Mouse (Mus musculus) midbrain, embryonic 14.5 days (tissue): ENCODE measurements around the gene Osbpl9. TPM values are rescaled to one million over a fixed set of nuclear protein-coding genes. Genes with fewer than 3 reads are reported as not detected.
A peak's percentile ranks its signal among the peaks of the same experiment; 100 is the strongest.

ENCODE experiments used
- ATAC-seq: fragments of 200-750 bp; cut with Nextera tagmentation; 2 replicates; pipeline ENCODE4 v1.8.0; 2017; ENCODE audit warnings: moderate number of reproducible peaks, moderate library complexity; ENCODE audit not compliant: low FRiP score, low TSS enrichment
- DNase-seq: peaks from one replicate; pipeline ENCODE4 v3.0.0-alpha.2; 2015
- H3K27ac ChIP-seq: fragments of 300-500 bp; sonication (generic); replicated peaks from 2 replicates; pipeline ENCODE4 v1.5.1; 2014; ENCODE audit warnings: mild to moderate bottlenecking, low read depth, low read length, moderate library complexity
- H3K27me3 ChIP-seq: fragments of 300-500 bp; sonication (generic); 2 replicates; pipeline ENCODE4 v1.6.1; 2014; ENCODE audit warnings: low read length, control low read depth, mixed read lengths; ENCODE audit not compliant: control insufficient read depth, insufficient read depth
- H3K36me3 ChIP-seq: fragments of 300-500 bp; sonication (generic); 2 replicates; pipeline ENCODE4 v1.6.1; 2014; ENCODE audit warnings: low read length, control low read depth; ENCODE audit not compliant: control insufficient read depth, insufficient read depth
- H3K4me1 ChIP-seq: fragments of 300-500 bp; sonication (generic); 2 replicates; pipeline ENCODE4 v1.6.1; 2014; ENCODE audit warnings: mild to moderate bottlenecking, antibody characterized with exemption, low read length, control low read depth; ENCODE audit not compliant: control insufficient read depth, insufficient read depth
- H3K4me2 ChIP-seq: fragments of 300-500 bp; sonication (generic); 2 replicates; pipeline ENCODE4 v1.6.1; 2014; ENCODE audit warnings: mild to moderate bottlenecking, low read length, moderate library complexity
- H3K4me3 ChIP-seq: fragments of 300-500 bp; sonication (generic); replicated peaks from 2 replicates; pipeline ENCODE4 v1.5.1; 2014; ENCODE audit warnings: low read depth, low read length
- H3K9ac ChIP-seq: fragments of 300-500 bp; sonication (generic); replicated peaks from 2 replicates; pipeline ENCODE4 v1.6.1; 2014; ENCODE audit warnings: mild to moderate bottlenecking, low read length, moderate library complexity
- H3K9me3 ChIP-seq: fragments of 300-500 bp; sonication (generic); 2 replicates; pipeline ENCODE4 v1.6.1; 2016; ENCODE audit warnings: low read length, control low read depth, mixed read lengths; ENCODE audit not compliant: control insufficient read depth
- WGBS: fragments of 180-500 bp; shearing (Covaris S2); extraction: QIAGEN DNeasy Blood & Tissue Kit; methylation state at CpG from one replicate; pipeline ENCODE4 v1.1.7; 2014; 5-methylcytosine and 5-hydroxymethylcytosine counted together
- polyA plus RNA-seq: library from polyadenylated mRNA; unstranded; fragments of >200 nt; fragmentation: Nextera tagmentation; extraction: Ambion mirVana; gene quantifications from 2 replicates; pipeline ENCODE4 v1.2.1, GENCODE M21; 2014

Osbpl9 gene
- polyA plus RNA-seq, 1 experiment from 2014 or later = 81.1 TPM

DNA sequence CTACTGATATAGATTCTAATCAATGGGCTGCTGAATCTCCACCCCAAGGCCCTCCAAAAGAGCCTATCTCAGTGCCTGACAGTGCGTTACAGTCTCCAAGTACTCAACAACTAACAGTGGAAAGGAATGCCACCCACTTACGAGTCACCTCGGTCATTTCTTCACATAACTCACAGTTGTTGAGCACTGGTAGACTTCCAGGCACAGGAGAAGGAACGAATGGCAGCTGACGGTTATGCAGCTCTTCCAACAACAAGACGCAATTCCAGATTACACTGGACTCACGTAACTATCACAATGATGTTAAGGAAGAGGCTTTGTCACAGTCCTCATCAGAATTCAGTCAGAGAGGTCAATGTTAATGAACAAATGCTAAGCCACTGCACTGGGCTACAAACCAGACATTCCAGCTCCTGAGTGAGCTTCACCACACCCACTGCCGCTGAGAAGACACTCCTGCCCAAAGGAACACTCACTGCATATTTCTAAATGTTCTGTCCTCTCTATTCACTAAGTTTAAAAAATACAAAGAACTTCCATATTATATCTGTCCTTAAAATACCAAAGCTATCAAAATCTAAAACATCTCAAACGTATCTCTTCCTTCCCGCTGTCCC is 70.7 kb downstream of the Osbpl9 start:
- Histone ChIP-seq H3K27me3 (no peaks in the 10 kb centered on the region), H3K4me1 (no peaks in the 10 kb centered on the region; the same call in 1 of the 2 replicates), H3K4me3 (no peak overlapping the region), H3K27ac (no peak overlapping the region), H3K36me3 (peaks cover 4% of the 10 kb centered on the region; the same call in 1 of the 2 replicates), H3K9me3 (no peaks in the 10 kb centered on the region), H3K4me2 (no peak overlapping the region), H3K9ac (no peak overlapping the region)
- no peak for ATAC-seq
- WGBS = 90% methylated on average over 10 of the region's 10 CpGs
- DNase-seq = no peak

DNA sequence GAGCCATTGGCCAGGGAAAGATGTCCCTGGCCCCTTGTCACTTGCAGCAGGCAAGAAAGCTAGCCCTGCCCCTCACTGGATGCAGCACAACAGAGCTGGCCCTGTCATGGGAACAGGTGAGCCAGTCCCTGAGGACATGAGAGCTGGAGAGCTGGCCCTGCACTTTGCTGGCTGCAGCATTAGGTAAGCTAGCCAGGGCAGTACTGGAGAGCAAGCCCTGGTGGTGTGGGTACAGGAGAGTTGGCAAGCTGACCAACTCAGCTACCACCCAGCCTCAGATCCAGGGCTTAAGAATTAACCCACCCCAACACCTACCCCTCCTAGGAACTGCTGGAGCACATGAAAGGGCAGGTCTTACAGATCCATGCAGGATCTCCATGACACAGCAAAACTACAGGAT is 73.1 kb downstream of the Osbpl9 start:
- no peaks in the 10 kb centered on the region; the same call in 1 of the 2 replicates for H3K4me1 ChIP-seq
- H3K27ac ChIP-seq = no peak overlapping the region
- H3K9ac ChIP-seq = no peak overlapping the region
- DNase-seq = no peak
- H3K4me3 ChIP-seq = no peak overlapping the region
- peaks cover 4% of the 10 kb centered on the region; the same call in 1 of the 2 replicates for H3K36me3 ChIP-seq
- no peak for ATAC-seq
- H3K27me3 ChIP-seq = no peaks in the 10 kb centered on the region
- no peaks in the 10 kb centered on the region for H3K9me3 ChIP-seq
- no peak overlapping the region for H3K4me2 ChIP-seq

DNA sequence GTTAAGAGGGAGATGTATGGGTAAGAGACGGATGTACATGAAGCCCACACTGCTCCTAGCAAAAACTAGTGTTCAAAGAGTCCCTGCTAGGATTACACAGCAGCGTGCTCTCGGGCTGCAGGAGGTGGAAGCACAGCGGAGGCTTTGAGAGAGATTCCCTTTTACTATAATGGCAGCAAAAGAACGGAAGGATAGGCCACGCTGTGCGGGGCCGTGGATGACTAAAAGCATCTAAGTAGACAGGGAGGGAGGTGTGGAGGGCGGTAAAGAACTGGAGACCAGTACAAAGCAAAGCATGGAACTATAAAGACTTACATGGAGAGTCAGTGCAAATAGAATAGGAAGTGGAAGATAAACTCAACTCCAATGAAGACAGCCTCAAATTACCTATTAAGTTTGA is 74.1 kb downstream of the Osbpl9 start:
- ATAC-seq = no peak
- no peak overlapping the region for H3K4me3 ChIP-seq
- 55% methylated on average over 9 of the region's 9 CpGs for WGBS
- no peaks in the 10 kb centered on the region for H3K9me3 ChIP-seq
- H3K27ac ChIP-seq = peak overlapping the region; percentile 33
- DNase-seq = peak; percentile 10
- H3K4me2 ChIP-seq = no peak overlapping the region
- no peaks in the 10 kb centered on the region; the same call in 1 of the 2 replicates for H3K4me1 ChIP-seq
- H3K36me3 ChIP-seq = peaks cover 4% of the 10 kb centered on the region; the same call in 1 of the 2 replicates
- H3K9ac ChIP-seq = no peak overlapping the region
- no peaks in the 10 kb centered on the region for H3K27me3 ChIP-seq

DNA sequence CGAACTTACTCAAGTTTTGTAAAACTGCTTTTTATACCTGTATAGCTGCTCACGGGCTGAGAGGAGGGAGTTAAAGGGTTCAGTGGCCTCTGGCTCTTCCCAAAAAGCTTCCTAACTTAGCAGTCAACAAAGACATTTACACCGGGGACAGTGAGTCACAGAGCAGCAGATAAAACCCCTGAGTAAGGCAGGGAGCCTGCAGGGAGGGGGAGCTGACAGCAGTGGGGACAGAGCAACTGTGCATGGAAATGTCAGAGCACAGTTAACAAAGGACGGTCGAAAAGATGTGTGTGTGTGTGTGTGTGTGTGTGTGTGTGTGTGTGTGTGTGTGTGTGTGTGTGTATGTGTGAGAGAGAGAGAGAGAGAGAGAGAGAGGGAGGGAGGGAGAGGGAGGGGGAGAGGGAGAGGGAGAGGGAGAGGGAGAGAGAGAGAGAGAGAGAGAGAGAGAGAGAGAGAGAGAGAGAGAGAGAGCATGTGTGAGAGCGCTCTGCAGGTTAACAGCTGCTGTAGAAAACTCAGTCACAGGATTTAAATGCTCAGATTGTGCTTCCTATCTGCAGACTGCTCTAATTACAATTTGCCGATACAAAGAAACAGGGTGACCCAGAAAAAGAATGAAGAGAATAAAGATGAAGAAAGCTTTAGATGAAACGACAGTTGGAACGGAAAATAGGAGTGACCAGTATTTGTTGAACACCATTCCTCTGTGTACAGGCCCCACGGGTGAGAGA is 75.1 kb downstream of the Osbpl9 start:
- Histone ChIP-seq H3K4me1 (no peaks in the 10 kb centered on the region; the same call in 1 of the 2 replicates), H3K4me2 (no peak overlapping the region), H3K36me3 (peaks cover 3% of the 10 kb centered on the region; the same call in 1 of the 2 replicates), H3K27me3 (no peaks in the 10 kb centered on the region), H3K4me3 (no peak overlapping the region), H3K27ac (no peak overlapping the region), H3K9ac (no peak overlapping the region), H3K9me3 (no peaks in the 10 kb centered on the region)
- 42% methylated on average over 10 of the region's 10 CpGs for WGBS
- ATAC-seq (no peak), DNase-seq (peak; percentile 23)

DNA sequence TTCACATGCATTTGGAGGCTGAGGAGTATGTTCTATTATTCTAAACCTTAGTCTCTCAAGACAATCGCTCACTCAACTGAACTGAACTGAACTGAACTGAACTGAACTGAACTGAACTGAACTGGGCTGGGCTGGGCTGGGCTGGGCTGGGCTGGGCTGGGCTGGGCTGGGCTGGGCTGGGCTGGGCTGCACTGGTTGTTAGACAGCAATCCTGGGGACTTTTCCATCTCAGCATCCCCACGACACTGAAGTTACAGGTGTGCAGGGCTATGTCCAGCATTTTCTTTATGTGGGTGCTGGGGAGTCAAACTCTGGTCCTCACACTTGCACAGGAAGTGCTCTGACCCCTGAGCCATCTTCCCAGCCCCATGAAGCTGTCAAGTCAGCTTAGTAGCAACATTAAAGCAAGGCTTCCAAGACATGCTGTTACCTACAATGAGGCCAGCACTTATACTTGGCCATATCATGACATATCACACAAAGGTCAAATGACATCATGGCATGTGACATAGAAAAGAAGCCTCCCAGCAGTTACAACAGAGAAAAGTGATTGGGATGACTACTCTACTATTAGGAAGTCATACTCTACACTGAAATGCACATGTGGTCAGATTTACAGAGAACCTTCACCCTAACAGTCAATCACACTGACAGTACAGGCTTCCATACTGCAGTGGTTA is 76.2 kb downstream of the Osbpl9 start:
- no peak for DNase-seq
- Histone ChIP-seq H3K36me3 (no peaks in the 10 kb centered on the region), H3K9me3 (no peaks in the 10 kb centered on the region), H3K27me3 (no peaks in the 10 kb centered on the region), H3K4me2 (no peak overlapping the region), H3K4me1 (no peaks in the 10 kb centered on the region; the same call in 1 of the 2 replicates), H3K4me3 (no peak overlapping the region), H3K9ac (no peak overlapping the region), H3K27ac (no peak overlapping the region)
- ATAC-seq = no peak
- WGBS = 83% methylated on average over 2 of the region's 2 CpGs

DNA sequence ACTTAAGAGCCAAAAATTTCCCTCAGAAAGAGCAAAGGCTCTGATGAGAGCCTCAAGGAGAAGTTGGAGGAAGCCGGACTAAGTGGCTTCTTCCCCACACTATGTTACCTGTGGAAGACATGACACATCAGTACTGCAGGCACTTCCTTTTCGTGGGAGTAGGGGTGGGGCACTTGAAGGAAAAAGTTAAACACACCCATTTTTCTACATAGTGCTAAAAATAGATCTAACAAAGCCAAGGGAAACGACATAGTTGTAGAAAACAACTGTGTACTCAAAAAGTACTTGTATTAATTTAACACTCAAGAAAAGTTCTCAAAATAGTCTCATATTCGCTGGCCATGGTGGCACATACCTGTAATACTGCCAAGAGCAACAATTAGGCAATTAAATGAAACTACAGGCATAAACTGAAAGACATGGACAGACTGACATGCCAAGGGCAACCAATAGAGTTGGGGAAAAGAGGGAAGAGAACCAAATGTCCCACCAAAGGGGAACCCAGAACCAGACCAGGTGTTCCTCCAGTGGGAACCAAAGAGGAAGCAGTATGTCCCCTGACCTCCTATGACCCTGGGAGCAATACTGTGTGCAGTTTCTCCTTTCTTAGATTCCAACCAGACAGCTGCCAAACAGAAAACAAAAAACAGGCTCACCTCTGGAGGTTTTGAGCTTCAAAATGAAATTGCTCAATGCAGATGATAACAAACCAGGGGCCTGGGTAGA is 79.1 kb downstream of the Osbpl9 start:
- H3K4me2 ChIP-seq = no peak overlapping the region
- H3K9me3 ChIP-seq = no peaks in the 10 kb centered on the region
- peaks cover 8% of the 10 kb centered on the region for H3K4me1 ChIP-seq
- H3K27ac ChIP-seq = no peak overlapping the region
- DNase-seq (no peak), ATAC-seq (no peak)
- no peak overlapping the region for H3K9ac ChIP-seq
- no peaks in the 10 kb centered on the region for H3K27me3 ChIP-seq
- H3K36me3 ChIP-seq = no peaks in the 10 kb centered on the region
- no peak overlapping the region for H3K4me3 ChIP-seq
- WGBS = 81% methylated on average over 4 of the region's 4 CpGs

DNA sequence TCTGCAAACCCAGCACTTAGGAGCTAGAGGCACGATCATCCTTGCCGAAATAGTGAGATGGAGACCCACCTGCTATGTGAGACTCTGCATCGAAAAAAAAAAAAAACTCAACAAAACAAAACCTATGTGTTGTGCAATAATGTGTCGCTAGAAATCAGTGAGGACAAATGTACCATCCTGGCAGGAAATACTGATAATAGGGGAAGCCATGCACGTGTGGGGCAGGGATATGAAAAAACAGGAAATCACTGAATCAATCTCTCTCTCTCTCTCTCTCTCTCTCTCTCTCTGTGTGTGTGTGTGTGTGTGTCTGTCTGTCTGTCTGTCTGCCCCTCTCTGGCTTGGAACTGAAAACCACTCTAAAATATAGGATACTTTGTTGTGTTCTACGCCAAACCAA is 81.3 kb downstream of the Osbpl9 start:
- H3K27me3 ChIP-seq = no peaks in the 10 kb centered on the region
- no peak for ATAC-seq
- WGBS = 92% methylated on average over 6 of the region's 6 CpGs
- H3K9me3 ChIP-seq = no peaks in the 10 kb centered on the region
- no peaks in the 10 kb centered on the region for H3K36me3 ChIP-seq
- peaks cover 10% of the 10 kb centered on the region for H3K4me1 ChIP-seq
- no peak overlapping the region for H3K27ac ChIP-seq
- H3K4me3 ChIP-seq = no peak overlapping the region
- H3K4me2 ChIP-seq = no peak overlapping the region
- DNase-seq = no peak
- no peak overlapping the region for H3K9ac ChIP-seq

DNA sequence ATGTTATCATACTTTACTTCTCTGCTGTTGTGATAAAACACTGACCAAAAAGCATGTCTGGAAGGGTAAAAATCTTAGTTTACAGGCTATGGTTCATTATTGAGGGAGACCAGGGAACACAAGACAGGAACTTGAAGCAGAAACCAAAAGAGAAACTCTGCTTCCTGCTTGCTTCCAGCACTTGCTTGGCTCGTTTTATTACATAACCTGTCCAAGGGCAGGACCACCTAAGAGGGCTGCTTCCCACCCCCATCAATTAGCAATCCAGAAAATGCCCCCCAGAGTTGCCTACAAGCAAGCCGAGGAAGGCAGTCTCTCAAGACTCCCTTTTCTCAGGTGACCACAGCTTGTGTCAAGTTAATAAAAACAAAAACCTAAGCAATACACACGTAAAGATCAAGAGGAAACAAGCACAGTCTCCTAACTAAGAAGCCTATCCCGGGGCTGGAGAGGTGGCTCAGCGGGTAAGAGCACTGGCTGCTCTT is 82.4 kb downstream of the Osbpl9 start:
- DNase-seq (no peak), ATAC-seq (no peak)
- 89% methylated on average over 5 of the region's 5 CpGs for WGBS
- Histone ChIP-seq H3K9ac (no peak overlapping the region), H3K36me3 (no peaks in the 10 kb centered on the region), H3K4me3 (no peak overlapping the region), H3K4me1 (peaks cover 10% of the 10 kb centered on the region), H3K9me3 (no peaks in the 10 kb centered on the region), H3K27me3 (no peaks in the 10 kb centered on the region), H3K4me2 (no peak overlapping the region), H3K27ac (no peak overlapping the region)
